Mouse (Mus musculus): ENCODE measurements around the gene Foxn3. TPM values are rescaled to one million over a fixed set of nuclear protein-coding genes. Genes with fewer than 3 reads are reported as not detected.
A peak's percentile ranks its signal among the peaks of the same experiment; 100 is the strongest.

The Foxn3 gene
- polyA plus RNA-seq, 1 experiment from 2014 or later: 88.9 TPM

DNA sequence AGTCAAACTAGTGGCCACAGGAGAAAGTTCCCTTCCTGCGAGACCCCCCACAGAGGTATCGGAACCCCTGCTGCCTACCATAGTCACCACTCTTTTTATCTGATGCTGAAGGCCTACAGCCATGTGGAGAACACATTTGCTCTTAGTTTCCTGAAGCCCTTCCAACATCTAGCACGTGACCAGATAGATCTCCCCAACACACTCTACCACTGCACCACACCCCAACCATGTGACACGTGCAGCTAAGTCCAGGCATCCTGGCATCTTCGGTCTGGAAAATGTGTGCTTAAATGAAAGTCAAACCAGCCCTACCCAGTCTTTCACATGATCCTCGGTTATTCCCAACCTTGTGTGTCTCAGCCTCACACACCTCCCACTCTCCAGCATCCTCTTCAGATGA lies 200.4 kb downstream of the Foxn3 start:
- Histone ChIP-seq H3K4me1 (peaks cover 22% of the 10 kb centered on the region), H3K9me3 (no peaks in the 10 kb centered on the region), H3K36me3 (no peaks in the 10 kb centered on the region), H3K9ac (no peak overlapping the region), H3K27me3 (replicated peaks) (no peaks in the 10 kb centered on the region), H3K4me3 (no peak overlapping the region), H3K27ac (no peak overlapping the region), H3K4me2 (replicated peaks) (no peak overlapping the region)
- no peak for ATAC-seq (ENCODE audit: low FRiP score, low read depth)
- 93% methylated on average over 6 of the region's 6 CpGs for WGBS

DNA sequence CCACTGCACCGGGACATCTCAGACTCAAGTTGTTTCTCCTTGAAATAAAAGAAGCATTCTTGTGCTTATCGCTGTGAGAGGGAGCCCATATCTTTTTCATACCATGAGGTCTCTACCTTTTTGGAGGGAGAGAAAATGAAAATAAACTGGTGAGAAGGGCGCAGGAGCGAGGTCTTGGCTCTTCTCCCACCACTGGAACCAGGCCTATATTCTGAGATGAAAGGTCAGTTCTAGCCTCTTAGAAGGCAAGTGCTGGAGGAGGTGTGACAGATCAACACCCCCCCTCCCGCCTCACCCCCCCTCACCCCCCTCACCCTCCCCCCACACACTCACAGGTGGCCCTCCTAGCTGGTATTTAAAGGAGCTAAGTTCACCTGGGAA lies 201.6 kb downstream of the Foxn3 start:
- no peaks in the 10 kb centered on the region for H3K9me3 ChIP-seq
- no peak for ATAC-seq (ENCODE audit: low FRiP score, low read depth)
- 80% methylated on average over 5 of the region's 5 CpGs for WGBS
- no peak overlapping the region for H3K9ac ChIP-seq
- no peaks in the 10 kb centered on the region for H3K36me3 ChIP-seq
- H3K4me2 ChIP-seq (replicated peaks): no peak overlapping the region
- H3K27ac ChIP-seq: no peak overlapping the region
- no peak overlapping the region for H3K4me3 ChIP-seq
- peaks cover 23% of the 10 kb centered on the region for H3K4me1 ChIP-seq
- no peaks in the 10 kb centered on the region for H3K27me3 ChIP-seq (replicated peaks)

DNA sequence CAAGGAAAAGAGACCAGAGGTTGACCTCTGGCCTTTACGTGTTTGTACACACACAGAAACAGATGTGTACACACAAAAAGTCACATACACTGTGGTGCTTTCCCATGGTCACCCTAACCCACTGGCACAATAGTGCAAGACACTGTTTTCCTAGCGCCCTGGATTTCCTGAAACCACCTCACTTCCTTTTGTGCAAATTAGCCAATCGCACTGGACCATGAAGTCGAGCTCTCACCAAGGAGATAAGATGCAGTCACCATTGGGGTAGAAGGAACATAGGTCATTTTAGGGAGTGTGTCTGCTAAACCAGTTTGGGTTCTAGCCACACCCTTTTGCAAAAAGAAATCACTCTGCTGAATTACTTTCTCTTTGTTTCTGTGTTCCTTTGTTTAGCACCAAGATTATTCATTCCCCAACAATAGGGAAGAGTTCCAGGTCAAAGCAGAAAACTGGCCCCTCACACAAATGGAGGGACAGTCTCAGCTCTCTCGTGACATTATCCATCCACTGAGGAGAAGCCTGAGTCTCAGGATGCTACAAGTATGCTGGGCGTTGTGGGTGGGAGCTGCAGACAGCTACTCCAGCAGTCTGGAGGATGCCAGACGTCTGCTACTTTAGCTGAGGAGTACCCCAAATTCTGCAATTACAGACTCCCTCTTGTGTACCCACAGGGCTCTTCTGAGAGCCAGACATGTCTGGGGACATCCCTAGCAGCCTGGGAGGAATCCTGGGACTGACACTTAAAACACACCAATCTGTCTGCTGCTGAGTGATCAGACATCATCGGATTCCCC lies 202.2 kb downstream of the Foxn3 start:
- Histone ChIP-seq H3K36me3 (no peaks in the 10 kb centered on the region), H3K4me3 (no peak overlapping the region), H3K27me3 (replicated peaks) (no peaks in the 10 kb centered on the region), H3K9ac (no peak overlapping the region), H3K4me2 (replicated peaks) (no peak overlapping the region), H3K4me1 (peaks cover 26% of the 10 kb centered on the region), H3K9me3 (no peaks in the 10 kb centered on the region), H3K27ac (no peak overlapping the region)
- 64% methylated on average over 8 of the region's 8 CpGs for WGBS
- no peak for ATAC-seq (ENCODE audit: low FRiP score, low read depth)

DNA sequence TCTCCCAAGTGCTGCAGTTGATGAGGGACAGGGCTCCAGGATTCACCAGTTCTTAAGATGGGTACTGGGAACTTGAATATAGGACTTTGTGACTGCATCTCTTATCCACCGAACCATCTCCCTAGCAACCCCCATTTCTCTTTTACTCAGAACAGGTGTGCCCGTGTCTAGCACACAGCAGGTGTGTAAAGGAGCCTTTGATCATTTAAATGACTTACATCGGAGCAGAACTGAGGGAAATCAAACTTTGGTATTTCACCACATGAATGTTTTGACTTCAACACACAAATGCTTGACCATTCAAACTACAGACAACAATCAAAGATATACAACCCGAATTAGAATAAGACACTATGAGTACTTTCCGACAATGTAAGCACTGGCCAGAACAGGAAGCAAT lies 204.7 kb downstream of the Foxn3 start:
- H3K27ac ChIP-seq: no peak overlapping the region
- no peak for ATAC-seq (ENCODE audit: low FRiP score, low read depth)
- no peak overlapping the region for H3K4me3 ChIP-seq
- H3K27me3 ChIP-seq (replicated peaks): no peaks in the 10 kb centered on the region
- WGBS: 76% methylated on average over 5 of the region's 5 CpGs
- H3K36me3 ChIP-seq: no peaks in the 10 kb centered on the region
- H3K4me2 ChIP-seq (replicated peaks): no peak overlapping the region
- no peaks in the 10 kb centered on the region for H3K9me3 ChIP-seq
- H3K9ac ChIP-seq: no peak overlapping the region
- peaks cover 28% of the 10 kb centered on the region for H3K4me1 ChIP-seq

DNA sequence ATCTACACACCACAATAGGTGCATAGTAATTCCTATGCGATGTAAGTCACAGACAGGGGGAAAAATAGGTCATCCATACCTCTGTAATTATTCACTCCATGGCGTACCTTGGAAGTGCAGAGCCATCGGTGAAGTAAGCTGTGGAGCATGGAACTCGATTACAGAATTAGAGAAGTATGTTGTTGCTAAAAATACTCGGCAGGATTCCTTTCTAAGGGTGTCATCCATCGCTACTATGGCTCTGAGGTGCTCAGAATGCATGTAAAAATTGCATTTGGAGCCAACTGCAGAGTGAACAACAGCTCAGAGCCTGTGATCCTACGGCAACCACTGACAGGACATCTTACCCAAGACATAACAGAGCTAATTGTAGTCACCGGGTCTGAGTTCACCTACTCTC lies 206.7 kb downstream of the Foxn3 start:
- H3K4me3 ChIP-seq: no peak overlapping the region
- H3K27me3 ChIP-seq (replicated peaks): no peaks in the 10 kb centered on the region
- no peak overlapping the region for H3K27ac ChIP-seq
- no peak overlapping the region for H3K4me2 ChIP-seq (replicated peaks)
- H3K9me3 ChIP-seq: no peaks in the 10 kb centered on the region
- no peak for ATAC-seq (ENCODE audit: low FRiP score, low read depth)
- WGBS: 94% methylated on average over 8 of the region's 8 CpGs
- H3K9ac ChIP-seq: no peak overlapping the region
- H3K4me1 ChIP-seq: peaks cover 35% of the 10 kb centered on the region
- no peaks in the 10 kb centered on the region for H3K36me3 ChIP-seq

DNA sequence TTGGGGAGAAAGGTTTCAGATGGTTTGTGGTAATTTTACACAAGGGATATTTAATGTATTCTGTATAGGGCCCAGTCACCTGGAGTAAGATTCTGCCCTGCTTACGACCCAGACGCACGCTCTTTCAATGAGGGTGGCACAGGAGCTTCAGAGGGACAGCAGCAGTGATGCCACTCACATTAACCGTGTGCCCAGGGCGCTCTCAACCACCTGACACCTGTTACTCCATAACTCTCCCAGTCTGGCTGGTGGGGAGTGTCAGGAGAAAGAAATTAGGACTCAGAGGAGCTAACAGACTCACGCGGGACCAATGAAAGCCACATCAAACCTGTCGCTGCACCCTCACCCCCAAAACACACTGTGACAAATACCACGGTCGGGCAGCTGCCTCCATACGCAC lies 209.7 kb downstream of the Foxn3 start:
- ATAC-seq (ENCODE audit: low FRiP score, low read depth): no peak
- 91% methylated on average over 11 of the region's 11 CpGs for whole genome bisulfite sequencing
- peaks cover 39% of the 10 kb centered on the region for H3K4me1 ChIP-seq
- H3K4me3 ChIP-seq: no peak overlapping the region
- no peaks in the 10 kb centered on the region for H3K9me3 ChIP-seq
- H3K36me3 ChIP-seq: no peaks in the 10 kb centered on the region
- H3K9ac ChIP-seq: no peak overlapping the region
- H3K27me3 ChIP-seq (replicated peaks): no peaks in the 10 kb centered on the region
- H3K27ac ChIP-seq: no peak overlapping the region
- H3K4me2 ChIP-seq (replicated peaks): no peak overlapping the region

DNA sequence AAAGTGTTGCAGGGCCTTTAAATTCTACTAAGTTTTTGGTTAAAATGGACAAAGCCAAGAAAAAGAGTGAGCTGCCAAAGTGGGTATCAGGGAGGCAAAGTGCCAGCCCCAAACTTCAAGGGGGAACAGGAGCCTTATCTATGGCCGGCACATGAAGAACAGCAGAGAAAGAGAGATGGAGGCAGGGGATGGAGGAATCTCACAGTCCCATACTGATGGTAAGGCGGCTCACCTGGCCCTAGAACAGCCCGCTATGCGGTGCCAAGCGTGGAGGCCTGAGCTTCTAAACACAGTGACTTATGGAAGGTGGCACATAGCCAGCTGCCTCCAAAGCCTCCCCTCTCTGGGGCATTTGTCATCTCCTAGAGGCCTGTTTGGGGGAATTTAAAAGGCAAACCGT lies 210.8 kb downstream of the Foxn3 start:
- no peak overlapping the region for H3K4me3 ChIP-seq
- H3K9ac ChIP-seq: no peak overlapping the region
- no peak overlapping the region for H3K4me2 ChIP-seq (replicated peaks)
- no peak overlapping the region for H3K27ac ChIP-seq
- 79% methylated on average over 6 of the region's 6 CpGs for WGBS
- H3K27me3 ChIP-seq (replicated peaks): no peaks in the 10 kb centered on the region
- no peaks in the 10 kb centered on the region for H3K9me3 ChIP-seq
- ATAC-seq (ENCODE audit: low FRiP score, low read depth): no peak
- H3K4me1 ChIP-seq: peaks cover 49% of the 10 kb centered on the region
- H3K36me3 ChIP-seq: no peaks in the 10 kb centered on the region

DNA sequence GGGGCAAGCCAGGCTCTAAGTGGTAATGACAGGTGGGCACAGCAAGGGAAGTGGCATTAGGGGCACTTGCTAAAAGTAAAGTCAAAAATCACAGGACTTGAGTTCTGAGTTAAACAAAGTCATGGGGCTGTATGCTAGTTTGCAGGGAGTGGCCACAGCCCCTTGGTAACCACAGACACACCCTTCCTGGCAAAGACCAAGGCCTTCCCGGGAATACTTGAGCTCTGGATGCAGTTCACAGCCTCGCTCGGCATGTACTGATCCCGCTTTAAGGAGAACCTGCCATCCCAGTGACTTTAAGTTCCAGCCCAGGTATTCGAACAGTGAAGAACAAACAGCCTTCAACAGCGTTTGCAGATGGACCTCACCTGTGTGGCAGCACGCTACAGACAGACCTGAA lies 211.2 kb downstream of the Foxn3 start:
- no peak overlapping the region for H3K9ac ChIP-seq
- H3K4me3 ChIP-seq: no peak overlapping the region
- H3K9me3 ChIP-seq: no peaks in the 10 kb centered on the region
- no peaks in the 10 kb centered on the region for H3K27me3 ChIP-seq (replicated peaks)
- no peak for ATAC-seq (ENCODE audit: low FRiP score, low read depth)
- no peak overlapping the region for H3K4me2 ChIP-seq (replicated peaks)
- H3K36me3 ChIP-seq: no peaks in the 10 kb centered on the region
- H3K27ac ChIP-seq: no peak overlapping the region
- WGBS: 79% methylated on average over 7 of the region's 7 CpGs
- H3K4me1 ChIP-seq: peaks cover 48% of the 10 kb centered on the region

DNA sequence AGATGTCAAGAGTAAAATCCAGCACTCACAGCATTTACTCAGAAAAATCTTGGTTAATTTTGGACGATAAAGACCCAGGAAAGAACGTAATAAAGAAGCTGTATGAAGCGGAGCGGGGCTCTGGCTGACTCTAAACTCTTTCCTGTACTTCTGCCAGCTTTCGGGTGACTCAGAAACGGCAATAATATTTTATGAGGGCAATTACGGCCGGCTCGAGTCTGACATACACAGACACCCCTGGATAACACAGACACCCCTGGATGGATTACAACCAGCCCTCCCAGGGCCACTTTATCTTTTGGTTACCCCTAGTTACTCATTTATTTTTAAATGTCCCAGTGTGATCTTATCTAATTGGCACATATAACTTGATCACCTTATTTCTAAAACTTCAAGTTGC lies 211.7 kb downstream of the Foxn3 start:
- Histone ChIP-seq H3K4me1 (peaks cover 45% of the 10 kb centered on the region), H3K36me3 (no peaks in the 10 kb centered on the region), H3K4me2 (replicated peaks) (no peak overlapping the region), H3K27me3 (replicated peaks) (no peaks in the 10 kb centered on the region), H3K9me3 (no peaks in the 10 kb centered on the region), H3K27ac (no peak overlapping the region), H3K4me3 (no peak overlapping the region), H3K9ac (no peak overlapping the region)
- no peak for ATAC-seq (ENCODE audit: low FRiP score, low read depth)
- WGBS: 30% methylated on average over 9 of the region's 9 CpGs

DNA sequence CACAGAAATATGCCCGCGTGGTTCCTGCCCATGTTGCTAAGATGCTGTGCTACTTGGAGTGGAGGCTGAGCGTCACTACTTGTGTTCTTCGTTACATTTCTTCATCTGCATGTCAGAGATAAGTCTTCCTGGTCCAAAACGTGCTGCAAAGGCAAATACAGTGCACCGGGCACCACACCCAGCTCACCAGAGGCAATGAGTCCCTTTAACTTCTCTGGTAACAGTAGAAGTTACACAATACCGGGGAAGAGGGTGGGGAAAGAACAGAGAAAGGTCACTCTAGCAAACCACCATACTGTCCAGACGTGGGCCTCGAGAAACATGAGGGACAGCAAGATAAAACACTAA lies 213.8 kb downstream of the Foxn3 start:
- H3K4me3 ChIP-seq: no peak overlapping the region
- H3K36me3 ChIP-seq: no peaks in the 10 kb centered on the region
- no peak for ATAC-seq (ENCODE audit: low FRiP score, low read depth)
- no peaks in the 10 kb centered on the region for H3K9me3 ChIP-seq
- H3K9ac ChIP-seq: no peak overlapping the region
- WGBS: 86% methylated on average over 9 of the region's 9 CpGs
- H3K27me3 ChIP-seq (replicated peaks): no peaks in the 10 kb centered on the region
- H3K4me1 ChIP-seq: peaks cover 53% of the 10 kb centered on the region
- H3K4me2 ChIP-seq (replicated peaks): no peak overlapping the region
- no peak overlapping the region for H3K27ac ChIP-seq

DNA sequence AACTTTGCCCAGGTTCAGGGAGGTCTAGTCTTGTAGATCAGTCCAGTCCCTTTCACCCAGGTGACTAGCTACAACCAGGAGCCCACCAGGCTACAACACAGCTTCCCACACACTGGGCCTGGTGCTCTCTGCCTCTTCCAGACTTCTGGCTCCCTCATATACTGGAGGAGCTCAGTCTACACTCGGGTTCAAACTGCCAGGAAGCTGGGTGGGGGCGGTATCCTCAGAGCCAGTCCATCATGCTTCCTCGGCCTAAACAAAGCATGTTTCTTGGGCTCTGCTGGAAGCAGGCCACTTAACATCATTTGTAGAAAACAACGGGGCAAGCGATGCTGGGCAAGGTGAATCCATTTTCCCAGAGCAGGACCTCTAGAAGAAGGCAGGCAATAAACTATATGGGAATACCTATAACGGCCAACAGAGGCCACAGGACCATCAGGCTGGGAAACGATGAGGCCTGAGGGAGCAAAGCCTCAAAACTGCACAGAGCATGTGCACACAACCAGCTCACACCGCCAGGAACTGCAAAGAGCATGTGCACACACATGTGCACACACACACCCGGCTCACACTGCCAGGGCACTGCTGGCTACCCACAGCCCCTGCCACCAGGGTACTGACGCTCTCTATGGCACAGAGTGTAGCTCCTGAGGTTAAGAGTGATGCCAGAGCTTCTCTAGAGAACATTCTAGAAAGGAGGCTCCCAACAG lies 214.3 kb downstream of the Foxn3 start:
- H3K27me3 ChIP-seq (replicated peaks): no peaks in the 10 kb centered on the region
- WGBS: 67% methylated on average over 10 of the region's 10 CpGs
- no peak overlapping the region for H3K4me2 ChIP-seq (replicated peaks)
- H3K36me3 ChIP-seq: no peaks in the 10 kb centered on the region
- no peak overlapping the region for H3K27ac ChIP-seq
- no peak overlapping the region for H3K4me3 ChIP-seq
- H3K4me1 ChIP-seq: peaks cover 58% of the 10 kb centered on the region
- 0 out of 2 replicates have a peak, but pooled peaks have one; percentile 19 for ATAC-seq (ENCODE audit: low FRiP score, low read depth)
- H3K9ac ChIP-seq: no peak overlapping the region
- no peaks in the 10 kb centered on the region for H3K9me3 ChIP-seq

DNA sequence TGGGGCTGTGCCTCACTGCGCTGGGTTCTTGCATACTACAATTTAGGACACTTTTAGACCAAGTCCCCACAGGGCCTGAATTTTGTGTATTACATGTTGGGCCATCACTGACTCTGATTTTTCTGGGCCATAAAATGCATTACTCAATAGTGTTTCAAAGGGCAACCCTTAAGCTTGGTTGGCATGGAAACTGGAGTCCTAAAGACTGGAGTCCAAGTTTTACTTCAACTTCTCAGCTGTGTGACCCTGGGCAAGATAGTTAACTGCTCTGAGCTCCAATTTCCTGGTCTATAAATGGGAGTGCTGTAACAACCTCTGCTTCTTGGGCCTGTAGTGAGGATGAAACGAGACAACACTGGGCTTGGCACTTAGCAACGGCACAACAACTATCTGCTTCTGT lies 215.9 kb downstream of the Foxn3 start:
- no peak; the same call in 1 of the 2 replicates for ATAC-seq (ENCODE audit: low FRiP score, low read depth)
- WGBS: 35% methylated on average over 3 of the region's 3 CpGs
- H3K4me1 ChIP-seq: peaks cover 50% of the 10 kb centered on the region
- H3K9ac ChIP-seq: no peak overlapping the region
- H3K27me3 ChIP-seq (replicated peaks): no peaks in the 10 kb centered on the region
- no peak overlapping the region for H3K4me3 ChIP-seq
- H3K4me2 ChIP-seq (replicated peaks): no peak overlapping the region
- H3K36me3 ChIP-seq: no peaks in the 10 kb centered on the region
- no peak overlapping the region for H3K27ac ChIP-seq
- H3K9me3 ChIP-seq: no peaks in the 10 kb centered on the region

DNA sequence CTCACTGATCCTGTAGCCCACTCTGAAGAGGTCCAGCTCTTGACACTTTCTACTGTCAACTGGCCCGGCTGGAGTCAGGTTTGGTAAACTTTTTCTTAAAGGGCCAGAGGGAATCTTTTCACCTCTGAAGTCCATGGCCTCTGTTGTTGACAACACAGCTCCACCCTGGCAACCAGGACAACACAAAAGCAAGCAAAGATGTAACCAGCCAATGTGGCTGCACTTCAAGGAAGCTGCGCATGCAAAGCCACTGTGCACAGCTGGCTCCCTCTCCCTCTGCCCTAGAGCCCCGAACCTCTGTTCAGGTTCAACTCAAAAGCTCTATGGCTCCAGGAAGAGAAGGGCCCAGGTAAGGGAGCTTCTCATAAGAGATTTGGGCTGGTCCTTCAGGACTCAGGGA lies 216.4 kb downstream of the Foxn3 start:
- H3K4me2 ChIP-seq (replicated peaks): no peak overlapping the region
- no peak for ATAC-seq (ENCODE audit: low FRiP score, low read depth)
- 69% methylated on average over 3 of the region's 3 CpGs for WGBS
- no peaks in the 10 kb centered on the region for H3K9me3 ChIP-seq
- H3K27me3 ChIP-seq (replicated peaks): no peaks in the 10 kb centered on the region
- peaks cover 51% of the 10 kb centered on the region for H3K4me1 ChIP-seq
- H3K36me3 ChIP-seq: no peaks in the 10 kb centered on the region
- no peak overlapping the region for H3K9ac ChIP-seq
- H3K4me3 ChIP-seq: no peak overlapping the region
- no peak overlapping the region for H3K27ac ChIP-seq
